Mouse (Mus musculus) lung, embryonic 14.5 days (tissue): Measurements from ENCODE around the gene Depdc1b. TPM values are rescaled to one million over a fixed set of nuclear protein-coding genes. Genes with fewer than 3 reads are reported as not detected.

Experiments used
- ATAC-seq: fragments of 200-750 bp; cut with Nextera tagmentation; 2 replicates; pipeline ENCODE4 v1.8.0; 2017; ENCODE audit warnings: mild to moderate bottlenecking, moderate TSS enrichment, moderate library complexity; ENCODE audit not compliant: insufficient read depth
- DNase-seq: peaks from one replicate; pipeline ENCODE4 v3.0.0-alpha.2; 2015
- H3K27ac ChIP-seq: fragments of 300-500 bp; sonication (generic); 2 replicates; pipeline ENCODE4 v1.5.1; 2014; ENCODE audit warnings: low read depth, mild to moderate bottlenecking, moderate library complexity
- H3K27me3 ChIP-seq: fragments of 300-500 bp; sonication (generic); 2 replicates; pipeline ENCODE4 v1.6.1; 2014; ENCODE audit warnings: low read length, control low read depth; ENCODE audit not compliant: insufficient read depth
- H3K36me3 ChIP-seq: fragments of 300-500 bp; sonication (generic); 2 replicates; pipeline ENCODE4 v1.6.1; 2014; ENCODE audit warnings: control low read depth; ENCODE audit not compliant: insufficient read depth
- H3K4me1 ChIP-seq: fragments of 300-500 bp; sonication (generic); 2 replicates; pipeline ENCODE4 v1.6.1; 2014; ENCODE audit warnings: antibody characterized with exemption, control low read depth; ENCODE audit not compliant: insufficient read depth
- H3K4me2 ChIP-seq: fragments of 300-500 bp; sonication (generic); 2 replicates; pipeline ENCODE4 v1.6.1; 2014; ENCODE audit warnings: mild to moderate bottlenecking
- H3K4me3 ChIP-seq: fragments of 300-500 bp; sonication (generic); 2 replicates; pipeline ENCODE4 v1.5.1; 2014; ENCODE audit warnings: low read depth, low read length
- H3K9ac ChIP-seq: fragments of 300-500 bp; sonication (generic); 2 replicates; pipeline ENCODE4 v1.6.1; 2014
- H3K9me3 ChIP-seq: fragments of 300-500 bp; sonication (generic); 2 replicates; pipeline ENCODE4 v1.6.1; 2016; ENCODE audit warnings: low read depth, low read length, control low read depth
- CTCF ChIP-seq: IDR thresholded peaks from 2 replicates; pipeline ENCODE4 v1.5.1; 2016; ENCODE audit warnings: antibody characterized with exemption, low read depth
- WGBS: fragments of 180-500 bp; shearing (Covaris S2); extraction: QIAGEN DNeasy Blood & Tissue Kit; methylation state at CpG from one replicate; pipeline ENCODE4 v1.1.7; 2014; 5-methylcytosine and 5-hydroxymethylcytosine counted together
- polyA plus RNA-seq: library from polyadenylated mRNA; unstranded; fragments of >200 nt; fragmentation: Nextera tagmentation; extraction: Ambion mirVana; gene quantifications from 2 replicates; pipeline ENCODE4 v1.2.1, GENCODE M21; 2014

Depdc1b gene
- polyA plus RNA-seq, 1 experiment from 2014 or later: 20.2 TPM

DNA sequence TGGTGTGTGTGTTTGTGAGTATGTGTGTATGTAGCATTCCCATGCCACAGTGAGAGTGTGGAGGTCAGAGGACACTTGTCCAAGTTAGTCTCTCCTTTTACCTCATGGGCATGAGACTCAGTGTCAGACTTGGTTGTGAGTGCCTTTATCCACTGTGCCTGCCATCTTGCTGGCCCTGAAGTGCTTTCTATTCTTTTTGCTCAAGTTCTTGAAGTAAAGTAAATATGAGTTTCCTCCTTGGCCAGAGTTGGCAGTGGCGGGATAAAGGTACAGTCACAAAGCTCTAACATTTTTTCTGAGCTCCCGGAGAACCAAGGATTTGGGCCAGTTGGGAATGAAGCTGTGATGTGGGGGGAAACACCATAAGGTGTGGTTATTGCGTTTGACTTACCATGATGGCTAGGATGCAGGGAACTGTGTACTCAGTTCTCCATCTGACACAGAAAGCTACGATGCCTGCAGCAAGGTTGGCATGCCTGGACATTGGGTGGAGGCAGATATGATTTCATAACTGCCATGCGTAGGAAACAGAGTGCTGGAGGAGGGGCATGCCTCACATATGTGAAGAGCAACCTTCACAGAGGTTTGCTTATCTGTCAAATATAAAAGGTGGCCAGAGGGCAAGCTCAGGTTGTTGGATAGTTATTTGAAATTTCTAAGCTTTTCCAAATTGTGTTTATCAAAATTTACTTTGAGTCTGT, 54.3 kb downstream of the Depdc1b start:
- peak; percentile 10 for DNase-seq
- no peaks in the 10 kb centered on the region for H3K9me3 ChIP-seq
- no peak for ATAC-seq
- H3K4me1 ChIP-seq: no peaks in the 10 kb centered on the region
- no peaks in the 10 kb centered on the region for H3K27me3 ChIP-seq
- H3K4me2 ChIP-seq: no peak overlapping the region
- H3K36me3 ChIP-seq: peaks cover 6% of the 10 kb centered on the region; the same call in 1 of the 2 replicates
- no peak for TF ChIP-seq CTCF
- 79% methylated on average over 5 of the region's 5 CpGs for WGBS
- no peak overlapping the region for H3K27ac ChIP-seq
- no peak overlapping the region for H3K4me3 ChIP-seq
- H3K9ac ChIP-seq: no peak overlapping the region

DNA sequence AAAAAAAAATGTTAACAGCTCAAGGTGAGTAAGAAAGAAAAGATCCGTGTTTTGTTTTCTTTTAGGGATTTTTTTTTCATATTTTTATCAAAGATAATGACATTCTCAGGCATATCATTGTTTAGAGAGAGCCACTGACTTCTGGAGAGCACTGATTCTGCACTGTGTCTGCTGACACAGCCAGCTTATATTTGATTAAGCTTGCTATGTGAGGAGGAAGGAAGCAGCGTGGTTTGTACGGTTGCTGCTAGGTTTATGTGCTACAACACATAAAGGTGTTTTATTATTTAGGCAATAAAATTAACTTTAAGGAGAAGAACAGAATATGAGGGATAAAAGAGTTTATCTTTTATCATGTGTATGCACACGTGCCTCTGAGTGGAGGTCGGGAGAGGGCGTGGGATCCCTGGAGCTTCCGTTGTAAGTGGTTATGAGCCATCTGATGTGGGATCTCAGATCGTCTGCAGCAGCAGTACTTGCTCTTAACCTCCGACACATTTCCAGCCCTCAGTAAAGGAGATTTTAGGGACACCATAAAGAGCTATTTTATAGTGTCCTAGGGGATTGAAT, 55.3 kb downstream of the Depdc1b start:
- Histone ChIP-seq H3K4me1 (no peaks in the 10 kb centered on the region), H3K4me2 (no peak overlapping the region), H3K9ac (no peak overlapping the region), H3K9me3 (no peaks in the 10 kb centered on the region), H3K4me3 (no peak overlapping the region), H3K27me3 (no peaks in the 10 kb centered on the region), H3K36me3 (peaks cover 6% of the 10 kb centered on the region; the same call in 1 of the 2 replicates), H3K27ac (no peak overlapping the region)
- DNase-seq (no peak), ATAC-seq (no peak)
- WGBS: 64% methylated on average over 9 of the region's 9 CpGs
- no peak for TF ChIP-seq CTCF

DNA sequence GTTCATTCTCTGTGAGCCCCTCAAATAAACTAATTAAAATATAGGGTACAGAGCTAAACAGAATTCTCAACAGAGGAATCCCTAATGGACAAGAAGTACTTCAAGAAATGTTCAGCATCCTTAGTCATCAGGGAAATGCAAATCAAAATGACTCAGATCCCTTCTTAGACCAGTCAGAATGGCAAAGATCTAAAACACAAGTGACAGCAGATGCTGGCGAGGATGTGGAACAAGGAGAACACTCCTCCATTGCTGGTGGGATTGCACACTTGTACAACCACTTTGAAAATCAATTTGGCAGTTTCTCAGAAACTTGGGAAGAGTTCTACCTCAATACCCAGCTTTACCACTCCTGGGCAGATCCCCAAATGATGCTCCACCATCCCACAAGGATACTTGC, 57.1 kb downstream of the Depdc1b start:
- H3K36me3 ChIP-seq: 0 out of 2 replicates have a peak, but pooled peaks cover 6% of the 10 kb centered on the region
- H3K4me2 ChIP-seq: no peak overlapping the region
- no peak for ATAC-seq
- DNase-seq: no peak
- TF ChIP-seq CTCF: no peak
- no peak overlapping the region for H3K4me3 ChIP-seq
- no peaks in the 10 kb centered on the region for H3K27me3 ChIP-seq
- no peak overlapping the region for H3K9ac ChIP-seq
- no peaks in the 10 kb centered on the region for H3K9me3 ChIP-seq
- no peak overlapping the region for H3K27ac ChIP-seq
- H3K4me1 ChIP-seq: no peaks in the 10 kb centered on the region
- WGBS: 97% methylated on average over 1 of the region's 1 CpGs

DNA sequence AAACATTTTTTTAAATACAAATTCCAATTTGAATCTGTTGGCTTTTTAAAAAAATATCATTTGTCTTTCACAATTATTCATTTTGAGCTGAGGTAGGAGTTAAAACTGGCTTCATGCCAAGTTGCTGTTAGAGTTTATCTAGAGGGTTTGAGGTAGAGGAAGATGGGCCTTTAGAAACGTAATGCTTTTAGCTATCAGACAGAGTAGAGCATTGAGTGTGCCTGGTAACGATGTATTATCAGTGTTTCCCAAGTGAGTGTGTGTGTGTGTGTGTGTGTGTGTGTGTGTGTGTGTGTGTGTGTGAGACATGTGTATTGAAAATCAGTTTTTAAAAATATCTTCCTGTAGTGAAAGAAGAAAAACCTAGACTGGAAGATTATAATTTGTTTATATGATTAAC, 60.5 kb downstream of the Depdc1b start:
- WGBS: 49% methylated on average over 2 of the region's 2 CpGs
- TF ChIP-seq CTCF: no peak

DNA sequence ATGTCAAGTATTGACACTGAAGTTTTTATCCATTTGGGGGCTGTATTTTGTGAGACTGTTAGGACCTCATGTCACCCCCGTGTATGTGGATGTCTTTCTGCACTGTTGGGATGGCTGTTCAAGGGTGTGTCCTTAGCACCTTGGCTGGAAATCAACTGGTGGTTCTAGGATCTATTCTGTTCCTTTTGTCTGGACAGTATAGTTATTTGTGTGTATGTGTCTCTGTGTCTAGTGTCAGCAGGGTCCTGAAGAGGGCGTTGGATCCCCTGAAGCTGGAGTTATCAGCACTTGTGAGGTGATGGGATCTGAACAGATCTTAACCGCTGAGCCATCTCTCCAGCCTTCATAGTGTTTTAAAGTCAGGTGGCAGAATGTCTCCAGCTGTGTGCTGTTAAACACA, 65.0 kb downstream of the Depdc1b start:
- ATAC-seq: no peak
- whole genome bisulfite sequencing: 84% methylated on average over 3 of the region's 3 CpGs
- no peaks in the 10 kb centered on the region for H3K27me3 ChIP-seq

More for the DNA sequence above, 60.5 kb downstream of the Depdc1b start:
- Histone ChIP-seq H3K4me2 (no peak overlapping the region), H3K27ac (no peak overlapping the region), H3K36me3 (0 out of 2 replicates have a peak, but pooled peaks cover 6% of the 10 kb centered on the region), H3K9me3 (no peaks in the 10 kb centered on the region), H3K4me1 (no peaks in the 10 kb centered on the region), H3K9ac (no peak overlapping the region), H3K4me3 (no peak overlapping the region), H3K27me3 (no peaks in the 10 kb centered on the region)
- no peak for ATAC-seq
- no peak for DNase-seq

DNA sequence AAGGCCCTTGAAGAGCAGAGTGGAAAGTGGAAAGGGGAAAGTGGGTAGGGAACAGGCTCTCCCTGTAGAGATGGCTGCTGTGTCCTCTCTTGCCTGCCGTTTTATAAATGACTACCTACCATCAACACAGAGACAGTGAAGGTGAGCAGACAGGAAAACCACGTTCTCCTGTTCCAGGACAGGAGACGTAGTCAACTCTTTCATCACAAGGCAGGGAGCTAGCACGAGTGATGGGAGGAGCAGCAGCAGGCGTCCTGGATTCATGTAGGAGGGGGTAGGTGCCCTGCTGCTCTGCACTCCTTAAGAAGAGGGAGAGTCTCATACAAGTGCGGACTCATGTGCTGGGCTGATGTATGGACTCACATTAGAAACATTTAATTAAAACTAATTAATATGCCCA, 66.9 kb downstream of the Depdc1b start:
- WGBS: 82% methylated on average over 6 of the region's 6 CpGs
- Histone ChIP-seq H3K4me1 (no peaks in the 10 kb centered on the region), H3K9me3 (no peaks in the 10 kb centered on the region), H3K4me2 (no peak overlapping the region), H3K36me3 (peaks cover 26% of the 10 kb centered on the region), H3K4me3 (no peak overlapping the region), H3K27ac (no peak overlapping the region), H3K27me3 (no peaks in the 10 kb centered on the region), H3K9ac (no peak overlapping the region)
- ATAC-seq (no peak), DNase-seq (no peak)
- TF ChIP-seq CTCF: no peak

More for the DNA sequence above, 65.0 kb downstream of the Depdc1b start:
- no peak overlapping the region for H3K4me3 ChIP-seq
- no peak overlapping the region for H3K4me2 ChIP-seq
- no peaks in the 10 kb centered on the region for H3K9me3 ChIP-seq
- H3K36me3 ChIP-seq: peaks cover 26% of the 10 kb centered on the region
- no peaks in the 10 kb centered on the region for H3K4me1 ChIP-seq
- no peak for TF ChIP-seq CTCF
- H3K9ac ChIP-seq: no peak overlapping the region
- no peak for DNase-seq
- no peak overlapping the region for H3K27ac ChIP-seq

DNA sequence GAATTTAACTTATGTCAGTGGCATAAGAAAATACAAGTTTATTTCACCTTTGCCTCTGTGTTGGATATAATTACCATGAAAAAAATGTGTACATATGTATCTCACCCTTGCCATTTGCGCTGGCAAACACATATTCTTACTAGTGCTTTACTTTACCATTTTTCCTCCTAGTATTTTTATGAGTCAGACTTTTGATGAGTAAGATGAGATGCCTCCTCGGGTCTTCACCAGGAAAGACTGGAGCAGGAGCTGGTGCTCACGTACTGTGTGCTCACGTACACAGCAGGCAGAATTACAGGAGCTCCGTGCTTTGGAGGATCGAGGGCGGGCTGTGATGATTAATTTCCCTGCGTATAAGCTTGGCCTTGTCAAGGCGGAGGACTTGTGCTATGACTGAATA, 69.9 kb downstream of the Depdc1b start:
- Histone ChIP-seq H3K4me2 (no peak overlapping the region), H3K27me3 (no peaks in the 10 kb centered on the region), H3K27ac (no peak overlapping the region), H3K9ac (no peak overlapping the region), H3K4me3 (no peak overlapping the region), H3K36me3 (peaks cover 26% of the 10 kb centered on the region), H3K4me1 (no peaks in the 10 kb centered on the region), H3K9me3 (no peaks in the 10 kb centered on the region)
- TF ChIP-seq CTCF: no peak
- ATAC-seq (no peak), DNase-seq (no peak)
- 79% methylated on average over 9 of the region's 9 CpGs for WGBS
